Mouse (Mus musculus) right cerebral cortex, postnatal 10 days (tissue): ENCODE data around the gene Enox1.
A peak's percentile ranks its signal among the peaks of the same experiment; 100 is the strongest.

Source experiments
- DNase-seq, 2 experiments: peaks; one replicate each; pipeline ENCODE4 v3.0.0; 2021; ENCODE audit warnings: low spot score in 2 of 2

Enox1 gene

DNA sequence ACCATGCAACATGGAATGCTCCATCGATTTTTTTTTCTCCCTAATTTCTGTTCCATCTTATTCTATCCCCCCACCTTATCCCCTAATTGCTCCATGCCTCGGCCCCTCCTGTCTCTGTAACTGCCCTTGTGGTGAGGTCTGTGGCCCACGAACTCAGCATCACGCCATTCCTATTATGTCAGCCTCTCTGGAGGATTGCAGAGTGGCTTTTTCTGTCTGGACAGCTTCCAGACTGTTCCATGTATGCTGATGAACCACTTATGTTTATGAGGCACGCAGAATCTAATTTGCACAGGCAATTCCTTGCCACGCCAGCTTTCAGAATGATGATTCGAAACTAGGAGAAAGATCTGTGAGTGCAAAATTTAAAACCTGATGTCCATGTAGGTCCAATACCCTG, 521.4 kb downstream of the Enox1 start:
- peak in 1 of 2 experiments; percentile 47 for DNase-seq

DNA sequence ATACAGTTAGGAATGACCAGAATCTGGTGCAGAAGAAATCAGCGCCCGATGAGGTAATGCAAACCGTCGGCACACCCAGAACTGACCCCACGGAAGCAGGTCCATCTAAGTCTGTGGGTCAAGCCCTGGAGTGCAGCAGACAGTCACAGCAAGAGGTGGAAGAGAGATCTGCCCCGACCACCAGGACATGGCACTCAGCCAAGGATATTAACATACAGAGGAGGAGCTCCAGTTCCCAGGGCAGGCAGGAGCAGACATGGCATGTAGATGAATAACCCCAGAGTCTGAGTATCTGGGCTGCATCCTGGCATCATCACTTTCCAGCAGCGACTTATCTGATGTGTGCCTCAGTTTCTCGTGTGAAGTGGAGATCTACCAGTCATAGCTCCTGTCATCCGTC, 523.3 kb downstream of the Enox1 start:
- no peak for DNase-seq

DNA sequence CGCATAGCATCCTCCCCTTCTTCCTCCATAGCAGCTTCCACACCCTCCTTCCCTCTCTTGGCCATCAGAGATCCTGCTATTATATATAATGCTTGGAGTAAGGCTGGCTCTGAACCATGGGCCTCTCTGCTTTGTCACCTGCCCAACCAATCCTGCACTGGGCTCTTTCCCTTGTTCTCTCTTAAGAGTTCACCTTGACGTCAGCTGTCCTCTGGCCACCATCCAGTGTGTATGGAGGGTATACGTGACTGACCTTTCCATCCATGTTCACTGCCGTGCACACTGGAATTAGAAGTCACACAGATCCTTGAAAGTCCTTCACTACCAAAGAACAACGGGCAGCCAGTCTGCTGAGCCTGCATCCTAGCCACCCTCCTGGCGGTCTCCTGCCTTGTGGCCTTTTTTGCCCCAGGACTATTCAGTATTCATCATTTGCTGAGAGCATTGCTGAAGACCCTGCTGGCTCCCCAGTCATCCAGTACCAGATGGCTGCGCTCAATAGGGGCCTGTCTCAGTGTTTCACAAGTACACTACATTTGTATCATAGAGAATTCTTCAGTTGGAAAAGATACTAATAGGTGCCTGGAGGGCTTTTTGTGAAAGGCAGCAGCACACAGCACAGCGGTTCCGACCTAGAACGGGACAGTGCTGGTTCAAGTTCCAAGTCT, 526.5 kb downstream of the Enox1 start:
- no peak for DNase-seq

DNA sequence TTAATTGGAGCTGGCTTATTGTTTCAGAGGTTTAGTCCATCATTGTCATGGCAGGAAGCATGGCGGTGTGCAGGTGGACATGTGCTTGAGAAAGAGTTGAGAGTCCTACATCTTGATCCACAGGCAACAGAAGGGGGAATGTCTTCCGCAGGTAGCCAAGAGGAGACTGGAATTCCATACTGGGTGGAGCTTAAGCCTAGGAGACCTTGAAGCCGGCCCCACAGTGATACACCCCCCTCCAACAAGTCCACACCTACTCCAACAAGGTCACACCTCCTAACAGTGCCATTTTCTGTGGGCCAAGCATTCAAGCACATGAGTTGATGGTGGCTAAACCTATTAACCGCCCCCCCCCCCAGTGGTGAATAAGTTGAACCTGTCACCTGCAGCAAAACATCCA, 533.3 kb downstream of the Enox1 start:
- DNase-seq = no peak

DNA sequence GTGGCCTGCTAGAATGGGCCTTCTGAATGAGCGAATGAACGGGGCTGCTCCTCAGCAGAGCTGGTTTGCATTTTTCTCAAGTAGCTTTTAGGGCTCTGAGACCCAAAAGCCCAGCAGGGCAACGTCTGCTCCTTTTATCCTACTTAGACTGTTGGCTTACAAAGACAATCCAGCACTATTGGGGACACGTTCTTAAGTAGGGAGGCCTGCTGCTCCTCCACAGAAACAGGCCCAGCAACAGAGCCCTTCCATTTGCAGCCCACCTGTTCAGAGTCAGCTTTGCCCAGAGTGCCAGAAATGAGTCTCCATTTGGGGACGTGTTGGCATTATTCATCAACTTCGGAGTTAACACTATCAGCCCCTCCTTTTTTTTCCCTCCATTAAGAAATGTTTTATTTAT, 548.4 kb downstream of the Enox1 start:
- no peak for DNase-seq

DNA sequence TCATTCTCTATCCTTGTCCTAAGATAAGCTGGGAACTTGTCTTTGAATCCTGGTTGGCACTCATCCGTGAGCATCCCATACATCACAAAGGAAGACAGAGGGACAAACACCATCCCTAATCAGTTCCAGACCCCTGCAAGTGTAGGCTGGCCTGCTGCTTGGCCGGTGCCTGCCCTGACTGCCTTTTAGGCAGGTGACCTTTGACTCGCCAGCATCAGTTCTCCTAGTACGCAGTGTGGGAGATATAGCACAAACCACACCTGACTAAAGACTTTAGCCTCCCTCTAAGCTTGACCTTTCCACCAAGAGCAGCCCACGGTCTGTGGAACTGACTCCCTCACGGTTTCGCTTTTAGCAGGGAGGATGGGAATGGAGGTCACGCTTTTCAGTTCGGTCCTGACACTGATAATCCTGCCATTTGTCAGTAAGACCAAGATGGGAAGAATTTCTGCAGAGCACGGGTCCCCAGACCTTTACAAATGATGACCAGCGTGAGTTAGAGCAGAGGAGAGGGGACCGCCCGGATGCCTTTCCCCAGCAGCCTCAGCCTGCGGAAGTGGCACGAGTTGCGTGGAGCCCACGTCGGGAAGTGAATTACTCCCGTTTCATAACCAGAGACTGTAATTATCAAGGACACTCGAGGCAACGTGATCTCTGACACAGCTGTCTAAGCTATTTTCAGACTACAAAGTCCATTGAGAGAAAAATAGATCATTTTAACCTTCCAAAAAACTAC, 550.1 kb downstream of the Enox1 start:
- no peak for DNase-seq

DNA sequence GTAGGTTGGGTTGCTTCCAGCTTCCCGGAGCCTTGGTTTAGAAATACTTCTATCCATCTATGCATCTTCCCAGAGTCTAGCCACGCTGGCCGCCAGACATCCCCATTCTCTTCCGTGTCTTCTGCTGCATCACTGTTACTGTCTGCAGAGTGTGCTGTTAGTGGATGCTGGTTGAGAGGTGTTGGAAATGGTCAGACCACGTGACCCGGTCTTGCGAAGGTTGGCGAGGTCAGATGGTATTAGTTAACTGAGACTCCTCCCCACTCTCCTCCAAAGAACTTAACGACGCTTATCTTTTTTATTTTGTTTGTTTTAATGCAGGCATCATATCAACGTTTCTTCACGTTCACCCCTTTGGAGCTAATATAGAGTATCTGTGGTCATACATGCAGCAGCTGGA, 550.7 kb downstream of the Enox1 start:
- DNase-seq = no peak

DNA sequence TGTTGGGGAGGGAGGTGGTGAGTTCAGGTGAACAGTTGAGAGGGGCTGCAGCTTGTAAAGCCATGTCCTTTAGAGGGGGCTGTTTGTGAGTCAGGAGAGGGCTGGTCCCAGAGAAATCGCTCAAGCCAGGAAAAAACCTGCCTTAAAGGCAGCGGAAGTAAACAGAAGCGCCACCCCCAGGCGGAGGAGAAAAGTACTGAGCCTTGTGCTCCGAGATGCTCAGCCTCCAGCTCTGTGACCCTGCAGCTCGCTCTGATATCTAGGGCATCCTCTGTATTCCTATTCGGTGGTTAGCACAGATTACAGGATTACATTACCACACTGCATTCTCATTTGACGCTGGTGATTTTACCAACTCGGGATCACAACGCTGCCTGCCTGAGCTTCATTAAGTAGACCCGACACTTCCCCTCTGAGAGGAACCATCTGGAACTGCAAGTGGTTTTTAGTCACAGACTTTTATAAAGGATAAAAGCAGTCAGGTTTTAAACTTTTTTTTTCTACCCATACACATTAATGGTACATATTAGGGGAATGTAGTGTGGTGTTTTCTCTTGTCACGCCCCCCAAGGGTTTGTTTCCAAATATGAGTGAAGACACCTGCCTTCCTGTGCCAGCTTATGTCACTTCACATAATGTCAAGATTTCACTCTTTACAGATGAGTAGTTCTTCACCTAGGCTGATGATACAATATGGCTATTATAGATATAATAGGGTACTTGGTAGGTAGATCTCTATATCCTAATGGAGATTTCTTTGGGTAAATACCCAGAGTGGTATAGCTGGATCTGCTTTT, 552.0 kb downstream of the Enox1 start:
- DNase-seq = no peak

DNA sequence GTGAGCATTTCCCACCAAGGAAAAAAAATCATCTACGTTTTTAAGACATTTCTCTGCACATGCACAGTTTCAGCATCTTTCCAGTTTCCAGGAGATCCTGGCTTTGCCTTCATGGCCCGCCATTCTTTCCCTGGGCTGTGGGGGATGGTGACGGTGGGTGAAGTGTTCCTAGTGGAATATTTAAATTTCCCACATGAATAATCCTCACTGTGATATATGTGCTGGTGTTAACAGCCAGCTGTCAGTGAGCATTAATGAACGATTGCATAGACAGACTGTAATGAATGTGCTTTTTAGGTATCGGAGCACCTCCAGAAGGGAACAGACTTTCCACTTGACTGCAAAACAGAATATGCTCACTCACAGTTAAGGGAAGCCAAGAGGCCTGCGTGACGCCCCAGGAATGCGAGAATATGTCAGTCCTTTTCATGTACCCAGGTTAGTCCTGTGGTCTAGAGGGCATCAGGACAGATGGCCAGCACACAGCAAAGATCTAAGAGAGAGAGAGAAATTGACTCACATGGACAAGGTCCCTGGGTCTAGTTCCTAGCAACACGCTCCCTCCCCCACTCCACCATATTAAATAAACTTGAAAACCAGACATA, 558.5 kb downstream of the Enox1 start:
- no peak for DNase-seq

DNA sequence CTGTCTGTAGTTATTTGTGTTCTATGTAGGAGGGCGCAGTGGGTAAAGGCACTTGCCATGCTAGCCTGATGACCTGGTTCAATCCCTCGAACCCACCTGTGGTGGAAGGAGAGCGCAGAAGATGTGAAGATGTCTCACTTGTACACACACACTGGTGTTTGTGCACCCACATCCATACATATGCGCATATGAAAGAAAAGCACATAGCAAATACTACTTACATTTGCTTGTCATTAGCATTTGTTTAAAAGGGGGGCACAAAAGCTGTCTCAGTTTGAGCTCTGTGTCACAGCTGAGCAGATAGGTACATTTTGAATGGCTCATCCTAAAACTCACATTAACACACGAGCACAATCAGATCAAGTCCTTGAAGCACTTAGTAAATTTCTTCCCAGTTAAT, 560.4 kb downstream of the Enox1 start:
- no peak for DNase-seq

DNA sequence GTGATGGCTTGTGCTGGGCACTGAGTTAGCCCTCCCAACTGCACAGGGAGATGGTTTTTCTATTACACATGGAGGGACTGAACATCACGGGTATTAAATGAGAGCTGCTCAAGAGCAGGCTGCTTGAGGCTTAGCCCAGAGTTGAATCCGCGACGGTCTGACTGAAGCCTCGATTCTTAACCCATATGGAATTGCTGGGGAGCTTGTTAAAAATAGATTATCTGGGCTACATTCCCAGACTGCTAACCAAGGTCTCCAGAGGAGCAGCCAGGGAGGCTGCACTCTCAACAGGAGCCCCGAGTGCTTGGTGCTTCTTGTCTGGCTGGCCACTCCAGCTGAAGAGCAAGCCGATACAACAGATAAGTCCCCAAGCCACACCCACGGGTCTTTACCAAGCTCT, 562.3 kb downstream of the Enox1 start:
- DNase-seq = no peak

DNA sequence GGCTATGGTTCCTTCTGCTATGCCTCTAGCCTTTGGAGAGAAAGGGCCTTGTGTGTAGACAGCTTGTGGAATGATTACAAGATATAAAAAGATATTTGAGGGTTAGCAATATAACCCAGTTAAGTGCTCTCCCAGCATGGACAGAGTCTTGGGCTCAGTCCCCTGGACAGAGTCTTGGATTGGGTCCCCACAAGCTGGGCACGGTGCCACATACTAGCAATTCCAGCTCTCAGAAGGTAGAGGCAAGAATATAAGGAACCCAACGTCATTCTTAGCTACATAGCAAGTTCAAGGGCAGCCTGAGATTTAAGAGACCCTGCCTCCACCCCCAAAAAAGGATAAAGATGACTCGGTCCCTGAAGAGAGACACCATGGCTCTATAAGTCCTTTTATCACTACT, 581.5 kb downstream of the Enox1 start:
- no peak for DNase-seq

DNA sequence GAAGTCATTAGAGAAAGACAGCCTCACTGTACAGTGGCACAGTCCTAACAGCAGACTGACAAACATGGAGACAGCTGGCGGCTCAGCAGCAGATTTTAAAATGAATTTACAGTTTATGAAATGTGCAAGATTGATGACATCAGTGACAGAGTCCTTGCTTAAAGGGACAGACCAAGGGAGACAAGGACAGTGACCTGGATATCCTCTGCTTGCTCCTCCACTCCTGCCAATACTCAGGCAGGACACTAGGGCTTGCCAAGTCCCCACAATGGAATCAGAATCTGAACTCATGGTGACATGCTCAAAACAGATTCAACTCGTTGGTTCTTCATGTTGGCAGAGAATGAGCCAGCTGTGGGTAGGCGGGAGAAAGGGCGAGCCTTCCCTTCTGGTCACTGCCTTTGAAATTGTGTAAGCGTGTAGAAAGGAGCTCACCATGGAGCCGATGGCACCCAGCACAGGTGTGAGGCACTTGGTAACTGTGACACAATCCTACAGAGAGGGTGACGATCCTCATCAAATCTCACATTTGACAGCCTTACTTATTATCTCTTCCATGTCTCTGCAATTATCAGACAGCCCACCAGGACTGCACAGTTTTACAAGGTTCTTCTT, 582.3 kb downstream of the Enox1 start:
- no peak for DNase-seq

DNA sequence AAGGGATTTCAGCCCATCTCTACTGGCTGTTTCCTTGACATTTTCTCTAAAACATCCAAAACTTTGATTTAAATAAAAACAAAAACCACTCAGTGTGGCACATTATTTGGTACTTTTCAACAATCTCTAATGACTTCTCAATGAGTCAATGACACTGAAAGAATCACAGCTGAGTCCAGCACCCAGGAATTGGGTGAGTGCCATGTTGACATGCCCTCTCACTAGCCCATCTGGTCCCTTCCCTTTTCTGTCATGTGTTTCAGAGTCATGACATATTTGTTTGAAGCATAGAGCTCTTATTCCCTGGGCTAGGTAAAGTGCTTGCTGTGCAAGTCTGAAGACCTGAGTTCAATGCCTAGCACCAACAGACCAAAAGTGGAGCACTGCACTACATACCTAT, 582.8 kb downstream of the Enox1 start:
- no peak for DNase-seq

DNA sequence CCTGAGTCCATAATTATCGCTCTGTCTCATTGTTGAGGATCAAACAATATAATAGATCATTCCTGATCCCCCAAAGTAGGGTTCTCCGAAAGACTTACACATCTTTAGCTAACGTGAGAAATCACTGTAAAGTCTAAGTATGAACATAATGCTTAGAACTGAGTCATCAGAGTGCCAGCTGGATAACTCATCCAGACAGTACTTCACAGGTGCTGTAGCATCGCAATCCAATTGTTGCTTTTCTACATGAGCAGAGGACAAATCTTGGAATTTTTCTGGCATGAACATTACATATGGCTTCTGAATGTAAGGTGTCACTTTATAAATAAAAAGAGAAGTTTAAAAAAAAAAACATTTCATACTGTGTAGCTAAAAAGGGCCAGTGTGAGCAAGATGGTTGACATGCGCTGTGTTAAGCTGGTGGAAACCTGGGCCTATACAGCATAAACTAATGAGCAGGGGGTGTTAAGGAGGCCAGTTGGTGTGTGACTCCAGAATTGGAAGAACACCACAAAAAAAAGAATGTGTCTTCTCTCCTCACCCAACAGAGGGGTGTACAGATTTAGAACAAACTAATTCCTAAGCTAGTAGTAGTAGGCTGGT, 588.2 kb downstream of the Enox1 start:
- peak in 1 of 2 experiments; percentile 51 for DNase-seq

DNA sequence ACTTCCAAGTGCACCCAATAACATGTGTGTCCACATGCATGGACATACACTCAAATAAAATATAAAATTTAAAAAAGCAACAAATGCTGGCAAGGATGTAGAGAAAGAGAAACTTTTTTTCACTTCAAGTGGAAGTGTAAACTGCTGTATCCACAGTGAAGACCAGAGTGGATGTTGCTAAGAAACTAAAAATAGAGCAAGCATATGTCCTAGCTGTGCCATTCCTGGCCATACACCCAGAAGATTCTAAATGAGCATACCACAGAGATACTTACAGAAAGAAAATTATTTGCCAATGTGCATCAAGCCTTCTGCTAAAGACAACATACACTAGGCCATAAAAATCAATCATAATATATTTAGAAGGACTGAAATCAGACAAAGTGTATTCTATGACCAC, 592.4 kb downstream of the Enox1 start:
- no peak for DNase-seq
